Mouse (Mus musculus) sigmoid colon, adult 10 weeks (tissue): Measurements from ENCODE around the gene Zfp933. TPM values are rescaled to one million over a fixed set of nuclear protein-coding genes. Genes with fewer than 3 reads are reported as not detected.

Experiments used
- polyA plus RNA-seq: library from polyadenylated mRNA; stranded (reverse); fragments of 350-450 nt; fragmentation: Illumina TruSeq; extraction: RNeasy Lipid Tissue Mini Kit (QIAGEN cat#74804); gene quantifications from one replicate; pipeline ENCODE4 v1.2.3, GENCODE M21; 2014; ENCODE audit warnings: low read depth, low replicate concordance

Zfp933 gene
- 28.7 TPM for polyA plus RNA-seq

DNA sequence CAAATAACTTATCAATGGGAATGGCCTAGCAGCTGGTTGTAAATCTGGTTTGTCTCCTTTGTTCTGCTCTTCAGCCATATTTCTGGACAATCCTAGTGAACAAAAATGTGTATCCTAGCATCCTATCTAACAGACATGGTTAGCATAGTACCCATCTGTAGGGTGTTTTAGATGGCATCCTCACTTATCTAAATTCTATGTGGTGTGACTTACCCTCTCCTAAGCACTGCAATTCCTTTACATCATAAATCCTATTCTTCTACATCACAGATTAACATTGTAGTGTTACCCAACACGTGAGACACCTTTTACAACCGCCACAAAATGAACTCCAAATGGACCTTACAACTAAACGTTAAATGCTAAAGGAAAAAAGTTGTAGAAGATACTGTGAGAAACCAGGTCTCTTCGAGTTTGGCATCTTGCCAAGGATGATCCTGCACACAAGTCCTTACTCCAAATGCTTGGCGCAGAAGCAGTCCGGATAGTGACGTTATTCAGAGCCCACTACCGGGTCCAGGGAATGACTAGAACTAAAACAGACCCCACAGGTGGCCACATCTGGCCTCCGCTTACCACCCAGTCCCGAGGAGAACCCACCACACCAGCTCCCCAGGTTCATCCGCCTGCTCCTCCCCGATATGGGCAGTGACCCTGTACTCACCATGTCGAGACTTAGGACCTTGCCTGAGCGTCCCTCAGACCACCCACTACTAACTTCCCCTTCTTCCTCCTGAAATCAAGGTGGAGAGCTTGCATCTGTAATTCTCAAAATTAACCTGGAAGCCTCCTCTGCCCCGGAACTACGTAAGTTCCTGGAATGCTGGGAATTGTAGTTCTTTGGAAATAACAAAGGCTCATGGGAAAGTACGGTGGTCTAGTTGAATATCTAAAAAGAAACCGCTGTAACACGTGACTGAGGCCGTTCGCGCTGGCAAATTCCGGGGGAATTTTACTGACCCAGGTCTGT, at the start of gene Zfp933:
Gene Zfp933, minus strand, starts transcription at position 753 of the 970 bp plus-strand sequence.

DNA sequence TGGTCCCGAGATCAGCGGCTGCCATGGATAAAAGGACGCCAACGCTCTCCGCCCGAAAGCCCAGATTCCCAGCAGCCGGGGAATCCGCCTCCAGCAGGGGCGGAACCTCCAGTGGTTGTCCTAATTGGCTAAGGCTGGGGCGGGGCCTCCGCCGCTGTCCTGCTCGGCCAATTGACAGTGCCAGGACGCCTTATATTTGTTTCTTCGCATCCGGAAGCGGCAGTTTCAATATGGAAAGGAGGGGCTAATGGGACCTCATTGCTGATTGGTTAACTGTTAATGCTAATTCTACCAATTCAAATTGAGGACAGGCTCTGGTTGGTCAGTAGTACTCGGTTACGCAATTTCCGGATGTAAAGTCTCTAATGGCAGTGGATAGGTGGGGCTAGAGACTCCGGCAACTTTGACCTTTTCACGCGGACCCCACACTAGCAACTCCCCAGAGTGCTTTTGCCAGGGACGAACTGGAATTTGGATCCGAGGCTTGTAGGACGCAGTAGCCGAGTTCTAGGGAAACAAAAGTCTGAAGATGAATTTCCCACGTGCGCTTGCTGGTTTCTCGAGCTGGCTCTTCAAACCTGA, 20.4 kb upstream of the Zfp933 start, which contains the start of the genes Miip and Fv1:
Gene Miip, minus strand, starts transcription at position 367 of the 582 bp plus-strand sequence.
Gene Fv1, plus strand, starts transcription at position 530 of the 582 bp plus-strand sequence.

DNA sequence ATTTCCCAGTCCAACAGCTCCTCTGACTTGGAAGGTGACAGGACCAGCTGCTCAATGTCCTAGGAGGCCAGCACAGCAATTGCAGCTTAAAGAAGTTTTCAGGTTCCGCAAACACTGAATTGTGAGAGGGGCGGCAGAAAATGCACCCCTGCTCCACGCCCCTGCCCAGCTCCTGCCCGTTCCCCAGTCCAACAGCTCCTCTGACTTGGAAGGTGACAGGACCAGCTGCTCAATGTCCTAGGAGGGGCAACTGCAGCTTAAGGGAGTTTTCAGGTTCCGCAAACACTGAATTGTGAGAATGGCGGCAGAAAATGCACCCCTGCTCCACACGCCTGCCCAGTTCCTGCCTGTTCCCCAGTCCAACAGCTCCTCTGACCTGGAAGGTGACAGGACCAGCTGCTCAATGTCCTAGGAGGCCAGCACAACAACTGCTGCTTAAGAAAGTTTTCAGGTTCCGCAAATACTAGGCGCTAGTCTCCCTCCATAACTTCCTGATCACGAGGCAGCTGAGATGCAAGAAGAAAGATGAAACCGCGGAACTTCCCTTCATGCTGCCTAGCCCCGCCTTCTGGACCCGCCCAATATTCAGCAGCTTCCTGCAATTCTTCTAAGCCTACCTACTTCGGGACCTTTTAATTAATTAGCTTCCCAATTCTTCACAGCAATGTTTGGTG, 38.7 kb downstream of the Zfp933 start, which contains the start of gene Zfp984:
Gene Zfp984, minus strand, starts transcription at position 497 of the 674 bp plus-strand sequence.

Other genes with a start within 250 kb of the Zfp933 start
- 8.8 TPM for gene Zfp979, start 205.9 kb downstream of the Zfp933 start, polyA plus RNA-seq
- not detected for gene Zfp534, start 145.8 kb downstream of the Zfp933 start, polyA plus RNA-seq
- gene Zfp984, start 38.6 kb downstream of the Zfp933 start, polyA plus RNA-seq = 110 TPM
- 1.2 TPM for gene Miip, start 20.4 kb upstream of the Zfp933 start, polyA plus RNA-seq
- 10.1 TPM for gene Fv1, start 20.6 kb upstream of the Zfp933 start, polyA plus RNA-seq
- 21.8 TPM for gene Mfn2, start 56.3 kb upstream of the Zfp933 start, polyA plus RNA-seq
- gene Plod1, start 88.4 kb upstream of the Zfp933 start, polyA plus RNA-seq = 1.1 TPM
- 16.7 TPM for gene 2510039O18Rik, start 92.5 kb upstream of the Zfp933 start, polyA plus RNA-seq
- gene Nppb, start 137.4 kb upstream of the Zfp933 start, polyA plus RNA-seq = not detected
- gene Nppa, start 152.4 kb upstream of the Zfp933 start, polyA plus RNA-seq = not detected
- gene Clcn6, start 190.5 kb upstream of the Zfp933 start, polyA plus RNA-seq = 2.4 TPM
- gene Mthfr, start 190.7 kb upstream of the Zfp933 start, polyA plus RNA-seq = 2.0 TPM
- gene Agtrap, start 239.7 kb upstream of the Zfp933 start, polyA plus RNA-seq = 11.2 TPM